Mouse (Mus musculus): ENCODE data around the gene Mettl1.

DNA sequence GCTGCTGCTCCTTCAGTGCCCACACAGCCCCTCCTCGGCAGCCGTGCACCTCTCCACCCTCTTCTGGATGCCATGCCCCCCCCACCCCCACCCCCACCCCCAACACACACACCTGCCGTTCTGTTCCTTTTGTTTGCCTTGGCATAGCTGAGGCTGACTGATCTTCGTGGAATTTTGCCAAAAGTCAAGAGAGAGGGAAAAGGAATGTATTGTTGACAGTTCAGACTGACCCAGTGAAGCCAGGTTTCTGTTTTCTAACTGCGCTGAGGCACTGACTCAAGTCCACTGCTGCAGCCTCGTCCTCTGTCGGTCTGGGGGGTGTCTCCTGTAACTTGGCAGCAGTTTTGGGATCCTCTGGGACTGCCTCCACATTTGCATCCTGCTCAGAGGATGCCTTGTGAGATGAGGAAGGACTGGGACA is 53.2 kb downstream of the Mettl1 start:
- TF ChIP-seq CTCF (conservative IDR thresholded peaks at IDR 0.05; ENCODE audit: low read length) (no peak), NANOG (IDR thresholded peaks at IDR 0.05; ENCODE audit: borderline replicate concordance, low read length) (no peak)

All from E14TG2a.4 (cell line).